Mouse (Mus musculus) intestine, embryonic 15.5 days (tissue): Measurements from ENCODE around the gene Ddx56. TPM values are rescaled to one million over a fixed set of nuclear protein-coding genes. Genes with fewer than 3 reads are reported as not detected.
"Not testable (repeated sequence)": the region's sequence is repeated elsewhere in the genome, so short reads cannot be mapped to it uniquely, and the experiment has no call there.

Source experiments
- ATAC-seq: fragments of 200-750 bp; cut with Nextera tagmentation; 2 replicates; pipeline ENCODE4 v1.8.0; 2017; ENCODE audit warnings: moderate TSS enrichment, moderate library complexity
- H3K27ac ChIP-seq: fragments of 300-500 bp; sonication (generic); 2 replicates; pipeline ENCODE4 v1.5.1; 2015; ENCODE audit warnings: mild to moderate bottlenecking, inconsistent platforms
- H3K27me3 ChIP-seq: fragments of 300-500 bp; sonication (generic); replicated peaks from 2 replicates; pipeline ENCODE4 v1.6.1; 2015; ENCODE audit warnings: inconsistent platforms
- H3K36me3 ChIP-seq: fragments of 300-500 bp; sonication (generic); 2 replicates; pipeline ENCODE4 v1.6.1; 2015; ENCODE audit warnings: inconsistent platforms
- H3K4me1 ChIP-seq: fragments of 300-500 bp; sonication (generic); replicated peaks from 2 replicates; pipeline ENCODE4 v1.6.1; 2015; ENCODE audit warnings: inconsistent platforms
- H3K4me2 ChIP-seq: fragments of 300-500 bp; sonication (generic); replicated peaks from 2 replicates; pipeline ENCODE4 v1.6.1; 2015; ENCODE audit warnings: mild to moderate bottlenecking, inconsistent platforms
- H3K4me3 ChIP-seq: fragments of 300-500 bp; sonication (generic); replicated peaks from 2 replicates; pipeline ENCODE4 v1.5.1; 2015; ENCODE audit warnings: inconsistent platforms
- H3K9ac ChIP-seq: fragments of 300-500 bp; sonication (generic); 2 replicates; pipeline ENCODE4 v1.6.1; 2015; ENCODE audit warnings: inconsistent platforms
- H3K9me3 ChIP-seq: fragments of 300-500 bp; sonication (generic); 2 replicates; pipeline ENCODE4 v1.6.1; 2016; ENCODE audit warnings: inconsistent platforms
- WGBS: fragments of 180-500 bp; shearing (Covaris S2); methylation state at CpG from one replicate; pipeline ENCODE4 v1.1.7; 2015; 5-methylcytosine and 5-hydroxymethylcytosine counted together
- polyA plus RNA-seq: library from polyadenylated mRNA; unstranded; fragments of >200 nt; fragmentation: Nextera tagmentation; extraction: Ambion mirVana; gene quantifications from 2 replicates; pipeline ENCODE4 v1.2.1, GENCODE M21; 2015

Ddx56 gene
- polyA plus RNA-seq, 1 experiment from 2014 or later = 106 TPM

DNA sequence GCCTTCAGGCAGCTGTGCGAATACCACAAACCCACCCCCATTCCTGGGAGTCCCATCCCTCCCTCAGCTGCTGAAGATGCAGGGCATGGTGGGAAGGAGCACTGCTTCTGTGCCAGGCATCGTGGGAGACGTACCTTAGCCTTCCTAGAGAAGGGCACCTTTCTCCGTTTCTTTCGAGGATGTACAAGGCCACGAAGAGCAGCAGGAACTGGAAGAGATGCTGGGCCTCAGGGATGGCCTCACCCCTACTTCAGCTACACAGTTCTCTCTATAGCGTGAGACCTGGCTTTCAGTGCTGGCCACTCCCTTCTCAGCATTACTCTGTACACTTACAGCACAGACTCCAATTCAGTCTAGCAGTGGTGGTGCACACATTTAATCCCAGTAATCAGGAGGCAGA, 8.2 kb downstream of the Ddx56 start:
- no peak overlapping the region for H3K4me2 ChIP-seq
- H3K27ac ChIP-seq = no peak overlapping the region
- no peaks in the 10 kb centered on the region for H3K9me3 ChIP-seq
- 0 out of 2 replicates have a peak, but pooled peaks cover 6% of the 10 kb centered on the region for H3K4me1 ChIP-seq
- H3K27me3 ChIP-seq = no peaks in the 10 kb centered on the region
- 93% methylated on average over 7 of the region's 7 CpGs for WGBS
- peaks cover 49% of the 10 kb centered on the region for H3K36me3 ChIP-seq
- H3K9ac ChIP-seq = no peak overlapping the region
- ATAC-seq = no peak
- no peak overlapping the region for H3K4me3 ChIP-seq

DNA sequence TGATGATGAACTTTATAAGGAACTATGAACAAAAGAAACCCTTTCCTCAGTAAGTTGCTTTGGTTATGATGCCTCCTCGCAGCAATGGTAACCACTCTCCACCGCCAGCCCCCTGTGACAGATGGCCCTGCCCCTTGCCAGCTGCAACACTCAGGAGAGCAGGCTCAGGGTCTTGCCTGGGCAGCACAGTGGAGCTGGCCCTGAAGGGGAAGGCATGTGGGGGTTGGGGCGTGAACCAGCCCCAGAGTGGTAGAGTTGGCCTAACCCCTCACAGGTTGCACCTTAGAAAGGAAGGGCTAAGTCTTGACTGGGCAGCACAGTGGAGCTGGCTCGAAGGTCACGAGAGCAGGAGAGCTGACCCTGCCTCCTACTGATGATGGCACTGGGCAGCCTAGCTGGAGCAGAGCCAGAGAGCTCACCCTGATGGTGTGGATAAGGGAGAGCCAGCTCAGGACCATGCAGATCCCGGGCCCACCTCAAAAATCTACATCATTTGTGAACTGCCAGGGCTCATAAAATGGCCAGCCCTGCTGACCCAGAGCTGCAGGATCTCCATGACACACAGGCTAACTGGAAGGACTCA, 11.0 kb downstream of the Ddx56 start:
- ATAC-seq = peak; percentile 35; the same call in 1 of the 2 replicates

DNA sequence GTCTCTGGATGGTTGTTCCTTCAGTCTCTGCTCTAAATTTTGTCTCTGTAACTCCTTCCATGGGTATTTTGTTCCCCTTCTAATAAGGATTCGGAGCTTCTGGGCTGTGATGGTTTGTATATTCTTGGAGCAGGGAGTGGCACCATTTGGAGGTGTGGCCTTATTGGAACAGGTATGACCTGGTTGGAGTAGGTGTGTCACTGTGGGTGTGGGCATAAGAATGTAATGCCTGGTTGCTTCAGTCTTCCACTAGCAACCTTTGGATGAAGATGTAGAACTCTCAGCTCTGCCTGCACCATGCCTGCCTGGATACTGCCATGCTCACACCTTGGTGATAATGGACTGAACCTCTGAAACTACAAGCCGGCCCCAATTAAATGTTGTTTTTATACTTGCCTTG, 13.0 kb downstream of the Ddx56 start:
- H3K4me1 ChIP-seq, H3K9ac ChIP-seq, H3K4me3 ChIP-seq, H3K27ac ChIP-seq, H3K27me3 ChIP-seq, H3K36me3 ChIP-seq, H3K9me3 ChIP-seq, H3K4me2 ChIP-seq: not testable (repeated sequence)
- ATAC-seq = peak; percentile 39; the same call in 1 of the 2 replicates
- WGBS = 85% methylated on average over 2 of the region's 2 CpGs

More for the DNA sequence above, 11.0 kb downstream of the Ddx56 start:
- H3K9ac ChIP-seq = no peak overlapping the region
- no peak overlapping the region for H3K4me3 ChIP-seq
- H3K27me3 ChIP-seq = no peaks in the 10 kb centered on the region
- no peaks in the 10 kb centered on the region for H3K9me3 ChIP-seq
- peaks cover 25% of the 10 kb centered on the region for H3K36me3 ChIP-seq
- H3K4me1 ChIP-seq = 0 out of 2 replicates have a peak, but pooled peaks cover 6% of the 10 kb centered on the region
- no peak overlapping the region for H3K27ac ChIP-seq
- H3K4me2 ChIP-seq = no peak overlapping the region
- WGBS = 72% methylated on average over 6 of the region's 6 CpGs

DNA sequence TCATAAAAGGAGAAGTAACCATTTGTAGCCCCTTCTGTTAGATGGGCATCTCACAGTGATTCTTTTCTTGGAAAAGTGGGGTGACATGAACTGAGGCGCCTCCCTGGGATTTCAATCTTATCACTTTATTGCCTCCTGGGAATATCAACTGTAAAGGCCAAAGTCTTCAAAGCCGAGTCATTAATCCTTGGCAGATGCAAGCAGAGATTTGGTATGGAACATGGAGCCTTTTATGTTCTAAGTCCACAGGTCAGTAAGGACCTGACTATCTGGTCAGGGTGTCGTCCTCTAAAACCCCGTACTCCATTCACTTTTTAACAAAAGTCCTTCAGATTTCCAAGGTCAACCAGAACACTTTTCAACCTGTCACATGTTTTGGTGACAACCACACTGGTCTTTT, 14.7 kb downstream of the Ddx56 start:
- Histone ChIP-seq H3K36me3 (no peaks in the 10 kb centered on the region), H3K9me3 (no peaks in the 10 kb centered on the region), H3K4me3 (no peak overlapping the region), H3K4me2 (no peak overlapping the region), H3K27ac (no peak overlapping the region), H3K9ac (no peak overlapping the region), H3K27me3 (no peaks in the 10 kb centered on the region), H3K4me1 (0 out of 2 replicates have a peak, but pooled peaks cover 6% of the 10 kb centered on the region)
- WGBS = 66% methylated on average over 4 of the region's 4 CpGs
- ATAC-seq = peak; percentile 52

DNA sequence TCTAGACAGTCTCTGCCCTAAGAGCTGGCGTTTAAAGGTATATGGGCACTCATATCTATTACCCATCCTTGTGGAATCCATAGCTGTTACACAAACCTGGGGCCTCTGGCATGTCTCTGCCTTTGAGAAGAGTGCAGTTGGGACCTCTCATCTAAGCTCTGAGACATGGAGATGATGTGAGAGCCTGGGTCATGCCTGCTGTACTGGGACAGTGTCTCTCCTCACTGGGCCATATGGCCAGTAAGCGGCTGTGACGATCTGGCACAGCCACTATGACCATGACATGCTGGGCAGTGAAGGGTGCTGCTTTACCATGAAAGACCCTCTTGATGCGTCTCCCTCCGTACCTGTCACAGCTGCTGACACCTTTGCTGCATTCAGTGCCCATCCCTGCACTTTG, 15.3 kb downstream of the Ddx56 start:
- no peak for ATAC-seq
- 88% methylated on average over 5 of the region's 5 CpGs for WGBS

DNA sequence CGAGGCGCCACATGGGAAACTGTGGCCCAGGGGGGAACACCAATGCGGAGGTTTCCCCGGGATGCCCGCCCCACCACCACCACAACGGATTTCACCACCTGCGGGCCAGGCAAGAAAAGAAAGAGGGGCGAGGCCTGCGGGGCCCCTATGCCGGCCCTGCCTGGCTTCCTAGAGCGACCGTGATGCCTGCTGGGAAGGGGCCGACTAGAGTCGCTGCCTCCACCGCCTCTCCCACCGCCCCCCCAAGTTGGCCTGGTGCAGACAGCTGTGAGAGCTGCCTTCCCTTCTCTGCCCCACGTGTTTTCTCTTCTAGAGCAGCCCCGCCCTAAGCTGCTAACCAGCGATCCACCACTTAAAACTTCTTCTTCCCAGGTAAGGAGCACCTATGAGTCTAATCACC, 22.9 kb downstream of the Ddx56 start:
- no peaks in the 10 kb centered on the region for H3K27me3 ChIP-seq
- H3K9me3 ChIP-seq = no peaks in the 10 kb centered on the region
- no peak overlapping the region for H3K4me3 ChIP-seq
- no peak overlapping the region for H3K27ac ChIP-seq
- no peaks in the 10 kb centered on the region for H3K4me1 ChIP-seq
- no peaks in the 10 kb centered on the region for H3K36me3 ChIP-seq
- WGBS = 57% methylated on average over 19 of the region's 19 CpGs
- H3K4me2 ChIP-seq = no peak overlapping the region
- no peak overlapping the region for H3K9ac ChIP-seq
- ATAC-seq = no peak

More for the DNA sequence above, 15.3 kb downstream of the Ddx56 start:
- no peaks in the 10 kb centered on the region for H3K27me3 ChIP-seq
- H3K4me2 ChIP-seq = no peak overlapping the region
- H3K4me1 ChIP-seq = 0 out of 2 replicates have a peak, but pooled peaks cover 6% of the 10 kb centered on the region
- no peak overlapping the region for H3K9ac ChIP-seq
- no peaks in the 10 kb centered on the region for H3K9me3 ChIP-seq
- no peak overlapping the region for H3K4me3 ChIP-seq
- no peaks in the 10 kb centered on the region for H3K36me3 ChIP-seq
- no peak overlapping the region for H3K27ac ChIP-seq

DNA sequence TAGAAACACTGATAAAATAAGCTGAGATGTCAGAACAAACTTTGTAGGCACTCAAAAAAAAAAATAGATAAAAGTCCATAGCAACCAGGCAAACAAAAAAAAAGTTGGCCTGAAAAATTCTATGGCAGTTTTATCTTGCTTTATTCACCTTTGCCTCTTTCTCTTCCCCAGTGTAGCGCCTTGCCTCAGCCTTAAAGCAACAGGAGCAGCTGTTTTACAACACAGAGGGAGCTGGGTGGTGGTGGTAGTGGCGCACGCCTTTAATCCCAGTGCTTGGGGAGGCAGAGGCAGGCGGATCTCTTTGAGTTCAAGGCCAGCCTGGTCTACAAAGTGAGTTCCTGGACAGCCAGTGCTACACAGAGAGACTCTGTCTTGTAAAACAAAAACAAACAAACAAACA, 34.5 kb downstream of the Ddx56 start:
- Histone ChIP-seq H3K4me2 (no peak overlapping the region), H3K9ac (no peak overlapping the region), H3K4me3 (no peak overlapping the region), H3K36me3 (no peaks in the 10 kb centered on the region), H3K4me1 (no peaks in the 10 kb centered on the region), H3K9me3 (no peaks in the 10 kb centered on the region), H3K27me3 (no peaks in the 10 kb centered on the region), H3K27ac (no peak overlapping the region)
- WGBS = 85% methylated on average over 4 of the region's 4 CpGs
- ATAC-seq = no peak

DNA sequence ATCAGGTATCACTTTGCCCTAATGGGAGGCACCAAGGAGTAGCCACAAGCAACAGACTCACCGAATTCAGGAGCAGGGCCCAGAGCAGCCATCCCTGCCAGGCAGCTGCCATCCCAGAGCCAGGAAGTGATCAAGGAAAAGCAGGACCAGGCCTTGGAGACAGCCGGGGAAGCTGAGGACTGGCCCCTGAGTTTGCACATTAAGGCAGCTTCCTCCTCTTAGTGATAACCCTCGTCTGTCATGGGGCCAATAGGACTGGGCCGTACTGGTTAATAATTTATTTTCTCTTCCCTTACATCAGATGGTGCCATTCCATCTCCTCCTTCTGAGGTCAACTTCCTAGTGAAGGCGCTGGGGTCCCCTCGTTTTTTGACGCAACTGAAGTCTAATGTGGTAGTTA, 37.6 kb downstream of the Ddx56 start, which contains the start of gene Npc1l1:
Npc1l1 (minus strand) TSS at position 132 of the 400 bp plus-strand sequence.
- Histone ChIP-seq H3K27ac (no peak within 1 kb of the TSS), H3K9ac (no peak within 1 kb of the TSS), H3K4me2 (peak within 1 kb of the TSS; percentile 14; the same call in 1 of the 2 replicates), H3K4me3 (peak within 1 kb of the TSS; percentile 9), H3K27me3 (no peaks in the 10 kb centered on the region), H3K36me3 (no peaks in the 10 kb centered on the region), H3K4me1 (no peaks in the 10 kb centered on the region), H3K9me3 (no peaks in the 10 kb centered on the region)
- ATAC-seq = peak; percentile 72
- WGBS = 71% methylated on average over 7 of the region's 7 CpGs

DNA sequence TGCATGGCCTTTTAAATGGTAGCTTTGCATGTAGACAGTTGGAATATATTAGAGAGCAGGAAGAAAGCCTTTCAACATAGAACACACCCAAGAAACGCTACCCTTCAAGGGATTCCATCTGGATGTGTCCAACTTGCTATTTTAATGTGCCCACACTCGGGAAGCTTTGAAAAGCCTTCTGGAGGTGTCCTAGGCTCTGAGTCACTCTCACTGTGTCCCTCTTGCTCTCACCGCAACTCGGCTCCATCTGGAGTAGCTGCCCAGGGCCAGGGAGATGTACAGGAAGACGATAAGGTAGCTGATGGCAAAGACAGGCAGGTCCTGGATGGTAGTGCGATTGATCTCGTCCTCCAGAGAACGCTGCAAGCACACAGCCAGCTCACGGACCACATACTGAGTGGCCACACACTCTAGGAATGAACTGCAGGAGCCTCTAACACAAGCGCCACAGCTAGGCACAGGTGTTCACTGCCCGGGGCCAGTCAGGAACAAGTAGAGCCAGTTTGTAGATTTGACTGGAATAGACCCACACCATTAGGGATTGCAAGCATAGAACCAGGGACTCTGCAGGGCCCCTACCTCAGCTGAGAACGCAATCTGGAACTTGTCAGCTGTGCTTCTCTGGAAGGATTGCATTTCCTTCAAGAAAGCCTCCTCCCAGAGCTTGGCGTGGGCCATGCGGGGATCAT, 42.9 kb downstream of the Ddx56 start:
- H3K36me3 ChIP-seq = no peaks in the 10 kb centered on the region
- 78% methylated on average over 14 of the region's 14 CpGs for WGBS
- no peak for ATAC-seq
- H3K4me3 ChIP-seq = no peak overlapping the region
- no peak overlapping the region for H3K9ac ChIP-seq
- H3K4me1 ChIP-seq = no peaks in the 10 kb centered on the region
- no peak overlapping the region for H3K4me2 ChIP-seq
- H3K27me3 ChIP-seq = no peaks in the 10 kb centered on the region
- no peaks in the 10 kb centered on the region for H3K9me3 ChIP-seq
- no peak overlapping the region for H3K27ac ChIP-seq

DNA sequence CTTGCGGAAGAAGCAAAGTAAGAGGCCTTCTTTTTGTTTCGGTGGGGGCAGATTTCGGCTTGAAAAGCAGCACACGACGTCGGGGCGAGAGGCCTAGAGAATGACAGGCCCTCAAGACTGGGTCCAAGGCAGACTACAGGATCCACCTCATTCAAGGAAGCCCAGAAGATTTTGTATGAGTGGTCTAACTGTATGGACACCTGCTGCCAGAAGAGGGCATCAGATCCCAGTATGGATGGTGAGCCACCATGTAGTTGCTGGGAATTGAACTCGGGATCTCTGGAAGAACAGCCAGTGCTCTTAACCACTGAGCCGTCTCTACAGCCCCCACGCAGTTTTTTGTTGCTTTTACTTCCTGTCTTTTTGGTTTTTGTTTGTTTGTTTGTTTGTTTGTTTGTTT, 45.4 kb downstream of the Ddx56 start:
- Histone ChIP-seq H3K36me3 (no peaks in the 10 kb centered on the region), H3K4me3 (no peak overlapping the region), H3K4me2 (no peak overlapping the region), H3K27me3 (no peaks in the 10 kb centered on the region), H3K27ac (no peak overlapping the region), H3K9ac (no peak overlapping the region), H3K4me1 (no peaks in the 10 kb centered on the region), H3K9me3 (no peaks in the 10 kb centered on the region)
- 93% methylated on average over 10 of the region's 10 CpGs for WGBS
- ATAC-seq = no peak

DNA sequence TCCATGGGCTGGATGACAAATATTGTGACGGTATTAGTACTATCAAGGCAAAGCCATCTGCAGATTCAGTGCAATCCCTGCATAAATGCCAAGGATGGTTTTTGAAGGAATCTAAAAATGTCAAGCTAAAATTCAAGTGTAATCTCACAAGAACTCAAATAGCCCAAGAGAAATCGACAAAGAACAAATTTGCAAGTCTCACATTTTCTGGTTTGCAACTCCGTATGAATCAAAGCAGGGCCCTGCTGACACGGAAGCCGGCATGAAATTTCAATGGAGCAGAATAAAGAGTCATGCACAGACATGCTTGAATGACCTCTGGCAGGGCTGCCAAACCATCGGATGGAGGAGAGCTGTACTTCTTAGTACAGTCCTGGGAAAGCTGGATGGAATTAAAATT, 47.6 kb downstream of the Ddx56 start:
- no peak overlapping the region for H3K4me2 ChIP-seq
- H3K9ac ChIP-seq = no peak overlapping the region
- H3K27me3 ChIP-seq = no peaks in the 10 kb centered on the region
- no peak for ATAC-seq
- H3K9me3 ChIP-seq = no peaks in the 10 kb centered on the region
- H3K27ac ChIP-seq = no peak overlapping the region
- no peaks in the 10 kb centered on the region for H3K36me3 ChIP-seq
- 88% methylated on average over 6 of the region's 6 CpGs for WGBS
- H3K4me1 ChIP-seq = no peaks in the 10 kb centered on the region
- no peak overlapping the region for H3K4me3 ChIP-seq

DNA sequence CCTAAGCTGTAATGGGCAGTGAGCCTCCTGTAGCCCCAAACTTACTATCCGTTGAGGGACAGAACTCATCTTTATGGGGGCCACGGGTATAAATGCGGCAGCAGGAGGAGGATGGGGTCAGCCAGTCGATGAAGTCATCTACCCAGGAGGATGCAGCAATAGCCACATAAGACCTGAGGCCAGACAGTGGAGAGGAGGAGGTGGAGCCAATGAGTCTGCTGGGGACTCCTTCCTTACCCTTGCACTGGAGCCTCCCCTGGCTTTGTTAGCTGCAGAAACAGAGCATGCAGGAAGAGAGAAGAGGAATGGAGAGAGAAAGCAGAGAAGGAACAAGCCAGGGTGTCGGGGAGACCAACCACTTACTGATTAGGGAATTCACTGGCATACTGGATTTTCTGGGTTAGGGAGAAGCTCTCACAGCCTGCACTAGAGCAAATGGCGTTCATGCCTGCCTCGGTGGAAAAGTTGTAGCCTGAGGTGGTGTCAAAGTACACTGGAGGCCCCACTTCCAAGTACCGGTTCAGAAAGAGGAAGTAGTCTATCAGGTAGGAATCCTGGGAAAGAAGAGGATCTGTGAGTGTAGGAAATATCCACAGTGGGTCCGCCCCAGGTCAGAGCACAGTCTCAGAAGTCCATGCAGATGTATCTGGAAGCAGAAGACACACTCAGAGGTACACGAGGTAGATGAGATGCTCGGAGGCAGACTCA, 49.2 kb downstream of the Ddx56 start:
- Histone ChIP-seq H3K4me3 (no peak overlapping the region), H3K9me3 (no peaks in the 10 kb centered on the region), H3K36me3 (no peaks in the 10 kb centered on the region), H3K4me1 (no peaks in the 10 kb centered on the region), H3K4me2 (no peak overlapping the region), H3K9ac (no peak overlapping the region), H3K27ac (no peak overlapping the region), H3K27me3 (no peaks in the 10 kb centered on the region)
- WGBS = 74% methylated on average over 11 of the region's 11 CpGs
- ATAC-seq = peak; percentile 79
